Mouse (Mus musculus) intestine, postnatal 0 days (tissue): ENCODE measurements around the gene Hist1h3e. TPM values are rescaled to one million over a fixed set of nuclear protein-coding genes. Genes with fewer than 3 reads are reported as not detected.
"Not testable (repeated sequence)": the region's sequence is repeated elsewhere in the genome, so short reads cannot be mapped to it uniquely, and the experiment has no call there.

Source experiments
- ATAC-seq: fragments of 200-750 bp; cut with Nextera tagmentation; 2 replicates; pipeline ENCODE4 v1.8.0; 2017; ENCODE audit warnings: mild to moderate bottlenecking, moderate TSS enrichment, moderate library complexity
- H3K27ac ChIP-seq: fragments of 300-500 bp; sonication (generic); 2 replicates; pipeline ENCODE4 v1.5.1; 2014; ENCODE audit warnings: mild to moderate bottlenecking, low read depth, low read length, moderate library complexity
- H3K27me3 ChIP-seq: fragments of 300-500 bp; sonication (generic); replicated peaks from 2 replicates; pipeline ENCODE4 v1.6.1; 2014; ENCODE audit warnings: low read length, mixed read lengths; ENCODE audit not compliant: control insufficient read depth, insufficient read depth
- H3K36me3 ChIP-seq: fragments of 300-500 bp; sonication (generic); 2 replicates; pipeline ENCODE4 v1.6.1; 2014; ENCODE audit warnings: mild to moderate bottlenecking, moderate library complexity; ENCODE audit not compliant: control insufficient read depth, insufficient read depth
- H3K4me1 ChIP-seq: fragments of 300-500 bp; sonication (generic); replicated peaks from 2 replicates; pipeline ENCODE4 v1.6.1; 2014; ENCODE audit warnings: antibody characterized with exemption, low read length, mixed read lengths; ENCODE audit not compliant: control insufficient read depth, insufficient read depth
- H3K4me2 ChIP-seq: fragments of 300-500 bp; sonication (generic); replicated peaks from 2 replicates; pipeline ENCODE4 v1.6.1; 2014; ENCODE audit warnings: low read depth, mild to moderate bottlenecking, moderate library complexity
- H3K4me3 ChIP-seq: fragments of 300-500 bp; sonication (generic); 2 replicates; pipeline ENCODE4 v1.5.1; 2014; ENCODE audit warnings: low read depth, low read length
- H3K9ac ChIP-seq: fragments of 300-500 bp; sonication (generic); 2 replicates; pipeline ENCODE4 v1.6.1; 2014; ENCODE audit warnings: mild to moderate bottlenecking, low read depth, low read length
- H3K9me3 ChIP-seq: fragments of 300-500 bp; sonication (generic); 2 replicates; pipeline ENCODE4 v1.6.1; 2016; ENCODE audit warnings: mixed run types; ENCODE audit not compliant: control insufficient read depth
- CTCF ChIP-seq: sonication (generic); IDR thresholded peaks from 2 replicates; pipeline ENCODE4 v1.5.1; 2016; ENCODE audit warnings: low read depth, mild to moderate bottlenecking, control low read depth, antibody characterized with exemption, moderate library complexity
- WGBS: fragments of 180-500 bp; shearing (Covaris S2); extraction: QIAGEN DNeasy Blood & Tissue Kit; methylation state at CpG from one replicate; pipeline ENCODE4 v1.1.7; 2014; 5-methylcytosine and 5-hydroxymethylcytosine counted together
- polyA plus RNA-seq: library from polyadenylated mRNA; unstranded; fragments of >200 nt; fragmentation: Nextera tagmentation; extraction: Ambion mirVana; gene quantifications from 2 replicates; pipeline ENCODE4 v1.2.1, GENCODE M21; 2015

Gene Hist1h3e
- polyA plus RNA-seq, 1 experiment from 2014 or later, result 2.2 TPM

DNA sequence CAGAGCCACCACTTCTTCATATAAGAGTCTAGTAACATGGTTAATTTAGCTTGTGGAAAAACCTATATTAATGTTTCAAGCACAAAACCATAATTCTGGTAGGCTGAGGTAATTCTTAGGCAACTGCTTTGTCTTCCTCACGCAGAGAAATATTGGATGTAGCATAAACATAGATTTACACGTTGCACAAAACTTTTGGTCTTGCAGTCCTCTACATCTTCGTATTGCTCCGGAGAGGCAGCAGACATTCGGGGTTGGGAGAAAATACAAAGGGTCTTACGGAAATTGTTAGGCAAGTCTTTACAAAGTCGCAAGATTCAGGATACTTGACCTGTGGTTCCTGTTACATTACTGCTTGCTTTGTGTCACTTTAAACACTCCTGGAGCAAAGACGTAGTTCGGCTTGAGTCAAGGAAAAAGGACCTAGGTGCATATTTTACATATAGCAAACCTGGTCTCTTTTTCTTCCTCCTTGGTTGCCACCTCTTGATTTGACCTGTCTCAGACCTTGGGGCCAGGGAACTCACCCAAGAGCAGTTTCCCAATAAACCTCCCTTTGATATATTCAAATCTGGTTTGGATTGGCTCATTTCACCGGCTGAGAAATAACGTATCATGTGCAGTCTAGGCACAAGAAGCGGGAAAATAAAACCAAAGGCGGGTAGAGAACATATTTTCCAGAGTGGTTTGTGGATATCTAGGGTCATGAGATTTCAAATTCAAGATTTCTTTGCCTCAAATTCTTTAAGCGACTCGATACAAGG is 27.6 kb downstream of the Hist1h3e start:
- peak overlapping the region; percentile 82 for H3K4me2 ChIP-seq
- H3K27me3 ChIP-seq, result no peaks in the 10 kb centered on the region
- TF ChIP-seq CTCF, result no peak
- H3K4me1 ChIP-seq, result peaks cover 3% of the 10 kb centered on the region; the same call in 1 of the 2 replicates
- no peaks in the 10 kb centered on the region for H3K36me3 ChIP-seq
- under 1% methylated on average over 15 of the region's 15 CpGs for WGBS
- no peaks in the 10 kb centered on the region for H3K9me3 ChIP-seq
- peak overlapping the region; percentile 43; the same call in 1 of the 2 replicates for H3K9ac ChIP-seq
- H3K4me3 ChIP-seq, result peak overlapping the region; percentile 45
- ATAC-seq, result peak; percentile 48
- H3K27ac ChIP-seq, result peak overlapping the region; percentile 51

DNA sequence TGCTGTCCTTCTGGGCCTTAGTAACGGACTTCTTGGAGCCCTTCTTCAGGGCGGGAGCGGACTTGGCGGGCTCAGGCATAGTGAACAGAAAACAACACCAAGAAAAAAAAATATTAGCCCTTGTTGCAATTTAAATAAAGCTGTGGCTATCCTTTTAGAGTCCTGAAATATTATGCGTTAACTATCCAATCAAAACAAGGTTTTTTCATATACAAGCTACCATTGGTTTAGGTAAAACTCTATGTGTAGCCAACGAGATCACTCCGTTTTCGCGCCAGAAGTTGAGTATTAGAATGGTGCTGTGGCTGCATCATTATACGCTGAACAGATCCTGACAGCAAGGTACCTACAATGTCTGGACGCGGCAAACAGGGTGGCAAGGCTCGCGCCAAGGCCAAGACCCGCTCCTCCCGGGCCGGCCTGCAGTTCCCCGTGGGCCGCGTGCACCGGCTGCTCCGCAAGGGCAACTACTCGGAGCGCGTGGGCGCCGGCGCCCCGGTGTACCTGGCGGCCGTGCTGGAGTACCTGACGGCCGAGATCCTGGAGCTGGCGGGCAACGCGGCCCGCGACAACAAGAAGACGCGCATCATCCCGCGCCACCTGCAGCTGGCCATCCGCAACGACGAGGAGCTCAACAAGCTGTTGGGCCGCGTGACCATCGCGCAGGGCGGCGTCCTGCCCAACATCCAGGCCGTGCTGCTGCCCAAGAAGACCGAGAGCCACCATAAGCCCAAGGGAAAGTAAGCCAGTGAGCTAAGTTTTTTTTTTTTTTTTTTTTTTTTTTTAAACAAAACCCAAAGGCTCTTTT is 28.4 kb downstream of the Hist1h3e start, which contains the start of gene Hist1h2af:
Hist1h2af (plus strand) TSS at position 347 of the 808 bp plus-strand sequence.
- 0 out of 2 replicates have a peak, but pooled peaks have one; percentile 22 for ATAC-seq
- Histone ChIP-seq H3K4me3 (peak within 1 kb of the TSS; percentile 45), H3K4me2 (peak within 1 kb of the TSS; percentile 82), H3K27ac (peak within 1 kb of the TSS; percentile 51), H3K9ac (peak within 1 kb of the TSS; percentile 43; the same call in 1 of the 2 replicates)
- not testable (repeated sequence) for H3K36me3 ChIP-seq, H3K4me1 ChIP-seq, H3K27me3 ChIP-seq, H3K9me3 ChIP-seq
- TF ChIP-seq CTCF, result peak; percentile 20
- WGBS, result under 1% methylated on average over 25 of the region's 53 CpGs

- Histone ChIP-seq H3K4me3 (peak overlapping the region; percentile 49), H3K9me3 (no peaks in the 10 kb centered on the region), H3K9ac (no peak overlapping the region; the same call in 1 of the 2 replicates), H3K4me2 (peak overlapping the region; percentile 74), H3K27ac (0 out of 2 replicates have a peak overlapping the region, but pooled peaks have one; percentile 96), H3K36me3 (no peaks in the 10 kb centered on the region), H3K27me3 (no peaks in the 10 kb centered on the region), H3K4me1 (peaks cover 3% of the 10 kb centered on the region; the same call in 1 of the 2 replicates)
- no peak for TF ChIP-seq CTCF
- ATAC-seq, result no peak
- WGBS, result 17% methylated on average over 9 of the region's 9 CpGs
Measured at GRCm38 (mm10) chr13:23532262-23533075, 29.7 kb downstream of the Hist1h3e start.

GRCm38 (mm10) chr13:23530901-23531875 is 31.0 kb downstream of the Hist1h3e start, which contains the start of gene Hist1h4h:
TSS of gene Hist1h4h (plus strand) at chr13:23531050.
- Histone ChIP-seq H3K9me3 (no peaks in the 10 kb centered on the region), H3K4me3 (peak within 1 kb of the TSS; percentile 49), H3K36me3 (no peaks in the 10 kb centered on the region), H3K27ac (peak within 1 kb of the TSS; percentile 96), H3K4me1 (peaks cover 7% of the 10 kb centered on the region; the same call in 1 of the 2 replicates), H3K9ac (peak within 1 kb of the TSS; percentile 65), H3K27me3 (no peaks in the 10 kb centered on the region), H3K4me2 (peak within 1 kb of the TSS; percentile 74)
- TF ChIP-seq CTCF, result no peak
- ATAC-seq, result peak; percentile 71
- under 1% methylated on average over 53 of the region's 70 CpGs for WGBS
